Mouse (Mus musculus) right cerebral cortex, postnatal 4 days (tissue): ENCODE results near the gene Olfr883.

Experiments used
- DNase-seq: peaks from one replicate; pipeline ENCODE4 v3.0.0-alpha.2; 2022

Gene Olfr883

DNA sequence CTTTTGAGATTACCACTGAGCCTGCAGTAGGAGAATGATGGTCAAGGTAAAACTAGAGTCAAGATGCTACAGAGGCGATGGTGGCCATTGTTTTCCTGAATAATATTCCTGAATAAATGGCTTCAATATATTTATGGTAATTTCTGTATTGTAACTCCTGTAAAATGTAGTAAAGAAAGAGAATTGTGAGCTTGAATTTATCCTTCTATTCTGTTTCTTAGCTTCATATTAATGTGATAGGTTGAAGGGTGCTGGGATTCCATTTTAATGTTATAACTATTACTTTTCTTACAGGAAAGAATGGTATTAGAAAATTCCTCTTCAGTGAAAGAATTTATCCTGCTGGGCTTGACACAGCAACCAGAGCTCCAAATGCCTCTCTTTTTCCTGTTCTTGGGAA is at the start of gene Olfr883:
Gene Olfr883 (plus strand): TSS at position 301 of the 400 bp plus-strand sequence.
- DNase-seq = no peak

GRCm38 (mm10) chr9:37991525-37991924 is 34.1 kb upstream of the Olfr883 start, which contains the start of gene Olfr881:
Gene Olfr881 (plus strand): TSS chr9:37991825.
- no peak for DNase-seq

DNA sequence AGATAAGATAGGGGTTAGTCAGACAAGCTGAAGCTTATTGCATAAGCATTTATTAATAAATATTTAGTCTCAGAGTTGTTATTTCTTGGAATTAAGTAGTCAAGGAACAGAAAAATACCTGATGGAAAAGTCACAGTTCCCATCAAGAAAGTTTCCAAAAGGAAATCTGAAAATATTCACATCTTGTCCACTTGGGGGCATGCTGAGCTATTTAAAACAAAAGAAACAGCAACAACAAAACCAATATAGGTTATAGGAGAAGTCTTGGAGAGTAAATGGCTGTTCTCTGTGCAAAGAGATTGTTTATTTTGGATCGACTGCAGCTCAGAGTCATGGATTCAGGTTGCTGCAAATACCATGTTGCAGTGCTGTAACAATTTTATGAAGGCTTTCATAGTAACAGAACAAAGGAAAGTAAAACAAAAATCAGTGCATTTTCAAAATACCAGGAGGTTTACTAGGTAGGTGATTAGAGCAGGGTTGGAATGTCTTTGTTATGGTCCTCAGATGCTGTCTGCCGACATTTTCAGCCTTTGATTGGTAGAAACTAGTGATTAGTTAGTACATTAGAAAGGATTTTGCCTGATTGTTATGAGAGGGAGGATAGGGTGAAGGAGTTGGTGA is 26.9 kb upstream of the Olfr883 start:
- DNase-seq = no peak

- no peak for DNase-seq
Observed at GRCm38 (mm10) chr9:38000021-38000420, 25.6 kb upstream of the Olfr883 start.

DNA sequence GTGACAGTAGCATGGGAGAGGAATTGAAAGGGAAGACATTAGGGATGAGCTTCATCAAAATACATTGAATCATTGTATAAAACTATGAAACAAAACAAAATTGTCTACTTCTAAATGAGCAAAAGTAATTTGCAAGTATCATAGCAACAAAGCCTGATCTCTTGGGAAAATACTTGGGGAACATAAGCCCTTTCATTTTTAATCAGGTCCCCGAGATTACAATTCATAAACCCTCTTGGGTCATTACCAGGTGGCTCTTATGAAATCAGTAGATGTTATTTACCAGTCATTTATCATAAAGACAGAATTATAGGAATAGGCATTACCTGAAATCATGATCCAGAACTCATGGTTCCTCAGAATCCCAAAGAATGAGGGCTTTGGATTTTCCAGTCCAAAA is 20.6 kb downstream of the Olfr883 start, which contains the start of gene Olfr884:
Gene Olfr884 (plus strand): TSS at position 301 of the 400 bp plus-strand sequence.
- no peak for DNase-seq

DNA sequence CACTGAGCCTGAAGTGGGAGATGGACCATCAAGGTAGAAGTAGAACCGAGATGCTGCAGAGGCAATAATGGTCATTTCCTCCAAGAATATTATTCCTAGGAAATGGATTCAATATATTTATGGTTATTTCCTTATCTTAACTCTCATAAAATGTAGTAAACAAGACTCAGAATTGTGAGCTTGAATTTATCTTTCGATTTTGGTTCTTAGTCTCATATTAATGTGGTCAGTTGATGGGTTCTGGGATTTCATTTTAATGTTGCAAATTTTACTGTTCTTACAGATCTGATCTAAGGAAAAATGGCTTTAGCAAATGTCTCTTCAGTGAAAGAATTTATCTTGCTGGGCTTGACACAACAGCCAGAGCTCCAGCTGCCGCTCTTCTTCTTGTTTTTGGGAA is 35.4 kb downstream of the Olfr883 start, which contains the start of gene Olfr885:
Gene Olfr885 (plus strand): TSS at position 301 of the 400 bp plus-strand sequence.
- no peak for DNase-seq
